Mouse (Mus musculus): Measurements from ENCODE around the gene Plvap.

The Plvap gene

GRCm38 (mm10) chr8:71527162-71527870, 15.8 kb upstream of the Plvap start:
- no peak for DNase-seq (ENCODE audit: low read depth in 2 of 2, low spot score in 2 of 2)

GRCm38 (mm10) chr8:71526272-71526671, 14.7 kb upstream of the Plvap start:
- no peak for DNase-seq (ENCODE audit: low read depth in 2 of 2, low spot score in 2 of 2)

- DNase-seq (ENCODE audit: low read depth in 2 of 2, low spot score in 2 of 2), result no peak
These were observed 13.9 kb upstream of the Plvap start, which contains the start of gene Ccdc194 for GRCm38 (mm10) chr8:71525226-71526050. Gene Ccdc194, minus strand, starts transcription at chr8:71525711.

GRCm38 (mm10) chr8:71521634-71522033, 10.1 kb upstream of the Plvap start:
- DNase-seq (ENCODE audit: low read depth in 2 of 2, low spot score in 2 of 2), result peak; percentile 90 to 95

- peak in 1 of 2 experiments; percentile 62 for DNase-seq (ENCODE audit: low read depth in 2 of 2, low spot score in 2 of 2)
These were observed 7.7 kb upstream of the Plvap start for GRCm38 (mm10) chr8:71519037-71519825.

- no peak for DNase-seq (ENCODE audit: low read depth in 2 of 2, low spot score in 2 of 2)
These were observed 5.2 kb upstream of the Plvap start for GRCm38 (mm10) chr8:71516786-71517185.

GRCm38 (mm10) chr8:71515043-71515442, 3.5 kb upstream of the Plvap start:
- DNase-seq (ENCODE audit: low read depth in 2 of 2, low spot score in 2 of 2), result no peak

- DNase-seq (ENCODE audit: low read depth in 2 of 2, low spot score in 2 of 2), result no peak
These were observed 1.6 kb upstream of the Plvap start for GRCm38 (mm10) chr8:71513018-71513754.

- DNase-seq (ENCODE audit: low read depth in 2 of 2, low spot score in 2 of 2), result no peak
These were observed 2.2 kb downstream of the Plvap start for GRCm38 (mm10) chr8:71509316-71509715.

- DNase-seq (ENCODE audit: low read depth in 2 of 2, low spot score in 2 of 2), result no peak
These were observed 3.9 kb downstream of the Plvap start for GRCm38 (mm10) chr8:71507589-71508104.

GRCm38 (mm10) chr8:71505979-71506378, 5.6 kb downstream of the Plvap start:
- no peak for DNase-seq (ENCODE audit: low read depth in 2 of 2, low spot score in 2 of 2)

GRCm38 (mm10) chr8:71505326-71505725, 6.2 kb downstream of the Plvap start:
- no peak for DNase-seq (ENCODE audit: low read depth in 2 of 2, low spot score in 2 of 2)

GRCm38 (mm10) chr8:71504349-71504748, 7.2 kb downstream of the Plvap start:
- no peak for DNase-seq (ENCODE audit: low read depth in 2 of 2, low spot score in 2 of 2)

- no peak for DNase-seq (ENCODE audit: low read depth in 2 of 2, low spot score in 2 of 2)
These were observed 12.5 kb downstream of the Plvap start for GRCm38 (mm10) chr8:71498816-71499690.

- DNase-seq (ENCODE audit: low read depth in 2 of 2, low spot score in 2 of 2), result no peak
These were observed 13.6 kb downstream of the Plvap start for GRCm38 (mm10) chr8:71497881-71498501.

- no peak for DNase-seq (ENCODE audit: low read depth in 2 of 2, low spot score in 2 of 2)
These were observed 14.4 kb downstream of the Plvap start for GRCm38 (mm10) chr8:71497077-71497645.

- DNase-seq (ENCODE audit: low read depth in 2 of 2, low spot score in 2 of 2), result no peak
These were observed 15.1 kb downstream of the Plvap start for GRCm38 (mm10) chr8:71496481-71496880.

GRCm38 (mm10) chr8:71495811-71496210, 15.7 kb downstream of the Plvap start:
- DNase-seq (ENCODE audit: low read depth in 2 of 2, low spot score in 2 of 2), result no peak

- peak; percentile 61 to 68 for DNase-seq (ENCODE audit: low read depth in 2 of 2, low spot score in 2 of 2)
These were observed 16.5 kb downstream of the Plvap start for GRCm38 (mm10) chr8:71495039-71495438.
